Comparison of ENCODE assay signal across 7 mouse cellular contexts in genomic region chr8:45628421-45629065, GRCm38 (mm10).
A peak's percentile ranks its signal among the peaks of the same experiment; 100 is the strongest.
DNase-seq lines count a peak whose midpoint lies in the region; ATAC-seq lines count a peak whose summit lies in the region.

No protein-coding gene starts in this region.

- H3K27me3 ChIP-seq in lung, embryonic 15.5 days = no peaks in the 10 kb centered on the region
- no peaks in the 10 kb centered on the region for H3K27me3 ChIP-seq in forebrain, embryonic 15.5 days
- H3K27me3 ChIP-seq in limb, embryonic 15.5 days = no peaks in the 10 kb centered on the region
- H3K27me3 ChIP-seq in stomach, embryonic 16.5 days (ENCODE audit: control insufficient read depth, insufficient read depth, low read length) = no peaks in the 10 kb centered on the region

- no peaks in the 10 kb centered on the region for H3K36me3 ChIP-seq in lung, embryonic 15.5 days
- no peaks in the 10 kb centered on the region for H3K36me3 ChIP-seq in forebrain, embryonic 15.5 days
- H3K36me3 ChIP-seq in limb, embryonic 15.5 days = no peaks in the 10 kb centered on the region
- H3K36me3 ChIP-seq in stomach, embryonic 16.5 days (ENCODE audit: control insufficient read depth, insufficient read depth, low read length) = no peaks in the 10 kb centered on the region

- H3K9ac ChIP-seq in lung, embryonic 15.5 days = peak overlapping the region; percentile 54
- H3K9ac ChIP-seq in forebrain, embryonic 15.5 days (replicated peaks) = peak overlapping the region; percentile 88
- no peak overlapping the region for H3K9ac ChIP-seq in limb, embryonic 15.5 days
- peak overlapping the region; percentile 8; the same call in 1 of the 2 replicates for H3K9ac ChIP-seq in stomach, embryonic 16.5 days (ENCODE audit: low read length)

- H3K9me3 ChIP-seq in lung, embryonic 15.5 days = no peaks in the 10 kb centered on the region
- no peaks in the 10 kb centered on the region for H3K9me3 ChIP-seq in forebrain, embryonic 15.5 days
- no peaks in the 10 kb centered on the region for H3K9me3 ChIP-seq in limb, embryonic 15.5 days
- no peaks in the 10 kb centered on the region for H3K9me3 ChIP-seq in stomach, embryonic 16.5 days (replicated peaks; ENCODE audit: control insufficient read depth, low read length)

- peak; percentile 43; the same call in 1 of the 2 replicates for ATAC-seq in lung, embryonic 15.5 days (ENCODE audit: borderline replicate concordance, extremely low read depth, low FRiP score, low TSS enrichment)
- no peak for ATAC-seq in forebrain, embryonic 15.5 days (replicated peaks)
- ATAC-seq in limb, embryonic 15.5 days (ENCODE audit: insufficient number of reproducible peaks, low FRiP score, low TSS enrichment, low read depth) = peak; percentile 44; the same call in 1 of the 2 replicates
- peak; percentile 54; the same call in 1 of the 2 replicates for ATAC-seq in stomach, embryonic 16.5 days (ENCODE audit: insufficient read depth, low FRiP score)

- DNase-seq in lung, postnatal 14 days = no peak
- DNase-seq in layer of hippocampus, adult 9-11 months = no peak
- DNase-seq in gastrocnemius, adult 18-20 months (ENCODE audit: low spot score) = no peak

- 33% methylated on average over 9 of the region's 9 CpGs for WGBS in lung, embryonic 15.5 days
- 6% methylated on average over 9 of the region's 9 CpGs for WGBS in forebrain, embryonic 15.5 days
- WGBS in limb, embryonic 15.5 days = 26% methylated on average over 9 of the region's 9 CpGs
- WGBS in stomach, embryonic 16.5 days = 19% methylated on average over 9 of the region's 9 CpGs

- H3K27ac ChIP-seq in lung, embryonic 15.5 days = peak overlapping the region; percentile 38
- H3K27ac ChIP-seq in forebrain, embryonic 15.5 days (replicated peaks) = peak overlapping the region; percentile 99
- peak overlapping the region; percentile 89; the same call in 1 of the 2 replicates for H3K27ac ChIP-seq in limb, embryonic 15.5 days
- peak overlapping the region; percentile 15 for H3K27ac ChIP-seq in stomach, embryonic 16.5 days (ENCODE audit: low read length)

- H3K4me1 ChIP-seq in lung, embryonic 15.5 days = no peaks in the 10 kb centered on the region
- H3K4me1 ChIP-seq in forebrain, embryonic 15.5 days = peaks cover 27% of the 10 kb centered on the region
- no peaks in the 10 kb centered on the region for H3K4me1 ChIP-seq in limb, embryonic 15.5 days
- H3K4me1 ChIP-seq in stomach, embryonic 16.5 days (ENCODE audit: control insufficient read depth, insufficient read depth, low read length) = no peaks in the 10 kb centered on the region

- H3K4me2 ChIP-seq in lung, embryonic 15.5 days = peak overlapping the region; percentile 88
- peak overlapping the region; percentile 74 for H3K4me2 ChIP-seq in forebrain, embryonic 15.5 days (replicated peaks)
- H3K4me2 ChIP-seq in limb, embryonic 15.5 days = peak overlapping the region; percentile 87
- H3K4me2 ChIP-seq in stomach, embryonic 16.5 days (ENCODE audit: low read depth, low read length) = peak overlapping the region; percentile 89

- H3K4me3 ChIP-seq in lung, embryonic 15.5 days = peak overlapping the region; percentile 57
- peak overlapping the region; percentile 89 for H3K4me3 ChIP-seq in forebrain, embryonic 15.5 days
- H3K4me3 ChIP-seq in limb, embryonic 15.5 days = peak overlapping the region; percentile 56
- H3K4me3 ChIP-seq in stomach, embryonic 16.5 days (replicated peaks; ENCODE audit: low read length) = peak overlapping the region; percentile 57

Comparison
In these comparisons a context has a peak if more than half of its experiments do, and no peak if none do; other contexts are left out.
1. H3K27ac ChIP-seq: peak in every context shown above with its lines; median percentile 99 in forebrain, embryonic 15.5 days; 89 in limb, embryonic 15.5 days; 38 in lung, embryonic 15.5 days; 15 in stomach, embryonic 16.5 days.